Mouse (Mus musculus) left cerebral cortex, postnatal 14 days (tissue): ENCODE measurements at regions not wholly inside any gene's neighbourhood (a gene's known extent, or its start where the extent isn't known, plus 50 kb on each side); places are given as distances from the start of the nearest gene placed in this dataset.

ENCODE experiments used
- DNase-seq, 2 experiments: peaks; one replicate each; pipeline ENCODE4 v3.0.0; 2021 to 2022; ENCODE audit warnings: low spot score in 2 of 2, mixed read lengths in 1 of 2
- intact Hi-C: fragments of 180-260 bp; cut with DNase I; formaldehyde crosslinking; loops from one replicate; pipeline ENCODE4 v1.15.1; 2025

DNA sequence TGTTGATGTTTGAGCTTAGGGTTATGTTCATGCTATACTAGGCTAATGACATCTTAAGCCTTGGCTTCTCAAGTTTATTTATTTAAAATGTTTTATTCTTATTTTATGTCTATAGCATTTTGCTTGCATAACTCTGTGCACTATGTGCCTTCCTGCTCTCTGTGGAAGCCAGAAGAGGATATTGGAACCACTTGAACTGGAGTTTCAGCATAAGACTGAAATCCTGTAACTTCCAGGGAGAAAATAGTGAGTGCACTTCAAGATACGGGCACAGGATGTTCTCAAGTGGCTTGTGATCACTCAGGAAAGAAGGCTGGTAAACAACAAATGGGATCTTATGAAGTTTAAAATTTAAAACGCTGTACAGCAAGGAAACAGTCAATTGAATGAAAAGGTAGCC is 257.0 kb upstream of the Gm10131 start:
- no peak for DNase-seq
- intact Hi-C loops, result no loop called here

- intact Hi-C loops, result no loop called here
- DNase-seq, result no peak
These were observed 253.0 kb upstream of the Gm10131 start for GRCm38 (mm10) chr8:34364446-34365035.

DNA sequence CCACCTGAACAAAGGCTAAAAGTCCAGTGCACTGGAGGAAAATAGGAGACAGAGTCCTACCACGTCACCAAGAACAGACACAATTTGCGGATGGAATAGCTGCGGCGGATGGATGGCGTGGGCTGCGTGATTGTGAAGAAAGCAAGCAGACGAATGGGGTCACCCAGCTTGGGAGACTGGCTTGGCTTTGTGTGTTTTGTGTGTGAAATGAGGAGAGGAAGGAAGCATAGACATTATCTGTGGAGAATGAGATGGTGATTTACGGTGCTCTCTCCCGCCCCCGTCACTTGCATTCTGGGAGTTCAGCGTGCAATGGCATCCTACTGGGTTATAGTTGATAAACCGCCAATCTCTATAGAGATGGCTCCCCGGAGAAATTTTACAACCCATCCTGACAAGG is 252.1 kb upstream of the Gm10131 start:
- DNase-seq, result no peak
- intact Hi-C loops, result no loop called here

DNA sequence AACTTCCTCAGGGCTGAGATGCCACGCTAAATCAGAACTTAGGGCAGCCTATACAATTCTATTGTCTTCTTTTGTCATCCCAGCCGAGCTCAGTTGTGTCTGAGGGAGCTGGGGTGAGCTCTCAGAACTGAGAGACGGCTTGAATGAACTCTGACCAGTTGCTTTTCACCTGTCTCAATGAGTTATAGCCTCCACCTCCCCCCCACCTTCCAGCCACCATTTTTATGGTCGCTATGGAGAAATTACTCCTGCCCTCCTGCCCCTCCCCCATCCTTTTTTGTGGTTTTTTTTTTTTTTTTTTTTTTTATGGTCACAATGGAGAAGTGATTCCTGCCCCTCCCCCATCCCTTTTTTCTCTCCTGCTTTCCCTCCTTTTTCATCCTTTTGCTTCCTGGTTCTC is 251.6 kb upstream of the Gm10131 start:
- intact Hi-C loops, result no loop called here
- no peak for DNase-seq

- DNase-seq, result no peak
- intact Hi-C loops, result no loop called here
These were observed 249.8 kb upstream of the Gm10131 start for GRCm38 (mm10) chr8:34361377-34361776.

DNA sequence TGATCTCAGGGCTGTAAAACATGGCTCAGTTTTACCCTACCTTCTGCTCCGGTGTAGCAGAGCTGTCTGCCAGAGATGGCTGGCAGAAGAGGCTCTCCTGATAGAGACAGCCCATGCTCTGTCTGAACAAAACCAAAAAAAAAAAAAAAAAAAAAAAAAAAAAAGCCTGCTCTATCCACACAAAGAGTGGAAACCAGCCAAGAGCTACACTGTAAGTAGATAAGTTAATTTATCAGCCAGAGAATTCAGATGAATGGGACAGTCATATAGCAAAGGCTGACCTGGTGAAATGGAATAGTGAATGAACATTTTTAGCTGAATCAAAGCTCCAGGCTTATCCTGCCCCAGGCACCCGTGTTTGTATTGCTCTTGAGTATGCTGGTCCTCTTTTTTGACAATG is 248.2 kb upstream of the Gm10131 start:
- DNase-seq, result no peak
- intact Hi-C loops, result no loop called here

GRCm38 (mm10) chr8:34355059-34355458 is 243.5 kb upstream of the Gm10131 start:
- no peak for DNase-seq
- intact Hi-C loops, result no loop called here

- intact Hi-C loops, result no loop called here
- no peak for DNase-seq
These were observed 241.8 kb upstream of the Gm10131 start for GRCm38 (mm10) chr8:34353140-34353855.

- intact Hi-C loops, result loop anchor here (5.0 kb wide), 1 partner anchor 57 kb away; no protein-coding TSS in a partner anchor
- peak; percentile 64 to 72 for DNase-seq
These were observed 223.3 kb upstream of the Gm10131 start for GRCm38 (mm10) chr8:34334851-34335250.

DNA sequence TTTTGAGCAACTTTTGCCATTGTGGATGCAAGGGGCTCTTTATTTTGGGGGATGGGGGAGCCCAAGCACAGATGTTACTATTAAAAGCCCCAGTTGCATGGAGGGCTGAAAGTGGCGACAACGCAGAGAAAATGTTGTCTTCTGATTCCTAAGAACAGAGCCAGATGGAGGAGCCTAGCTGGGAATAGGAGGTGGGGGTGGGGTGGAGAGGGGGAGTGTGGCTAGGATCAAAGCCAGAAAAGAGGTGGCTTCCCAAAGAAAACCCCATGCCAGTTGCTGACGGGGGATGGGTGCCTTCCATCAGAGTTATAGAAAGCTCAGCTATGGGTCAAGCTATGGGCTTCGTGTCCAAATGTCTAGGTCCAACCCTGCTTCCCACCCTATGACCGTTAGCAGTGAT is 220.1 kb upstream of the Gm10131 start:
- no peak for DNase-seq
- intact Hi-C loops, result loop anchor here (5.0 kb wide), 1 partner anchor 61 kb away; no protein-coding TSS in a partner anchor

GRCm38 (mm10) chr8:34326614-34326965 is 215.1 kb upstream of the Gm10131 start:
- intact Hi-C loops, result no loop called here
- DNase-seq, result no peak

DNA sequence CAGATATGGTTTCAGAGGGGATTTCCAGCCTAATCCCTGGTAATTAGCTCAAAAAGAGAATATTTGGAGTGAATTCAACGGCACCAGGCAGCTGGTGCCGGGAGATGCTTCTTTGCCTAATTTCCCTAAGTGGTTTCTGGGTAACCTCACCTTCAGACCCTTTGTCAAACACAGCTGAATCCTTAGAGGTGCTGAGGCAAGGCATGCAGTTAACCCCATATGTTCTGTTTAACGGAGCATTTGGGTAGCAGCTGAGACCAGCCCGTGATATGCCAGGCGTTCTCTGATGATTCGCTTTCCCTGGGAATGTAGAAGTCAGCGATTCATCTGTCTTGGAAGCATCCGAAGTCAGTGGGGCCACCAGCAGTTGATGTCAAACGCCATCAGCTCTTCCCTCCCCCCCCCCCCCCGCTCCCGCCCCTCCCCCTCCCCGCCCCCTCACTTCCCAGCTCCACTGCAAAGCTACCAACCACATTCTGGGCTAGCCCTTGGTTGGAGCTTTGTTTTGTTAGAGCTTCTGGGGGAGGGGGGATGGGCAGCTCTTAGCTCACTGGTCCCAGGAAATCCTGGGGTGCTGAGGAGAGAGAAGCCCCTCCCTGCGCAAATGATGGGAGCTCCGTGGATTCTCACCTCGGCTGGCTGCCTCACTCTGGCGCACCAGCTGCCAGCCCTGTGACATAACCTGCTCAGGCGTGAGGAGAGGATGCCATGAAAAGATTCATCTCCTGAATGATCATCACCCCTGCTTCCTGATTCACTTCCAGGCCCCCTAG is 214.5 kb upstream of the Gm10131 start:
- peak; percentile 43 to 60 for DNase-seq
- intact Hi-C loops, result no loop called here

GRCm38 (mm10) chr8:34320158-34320587 is 208.6 kb upstream of the Gm10131 start:
- DNase-seq, result peak; percentile 86 to 90
- intact Hi-C loops, result no loop called here

DNA sequence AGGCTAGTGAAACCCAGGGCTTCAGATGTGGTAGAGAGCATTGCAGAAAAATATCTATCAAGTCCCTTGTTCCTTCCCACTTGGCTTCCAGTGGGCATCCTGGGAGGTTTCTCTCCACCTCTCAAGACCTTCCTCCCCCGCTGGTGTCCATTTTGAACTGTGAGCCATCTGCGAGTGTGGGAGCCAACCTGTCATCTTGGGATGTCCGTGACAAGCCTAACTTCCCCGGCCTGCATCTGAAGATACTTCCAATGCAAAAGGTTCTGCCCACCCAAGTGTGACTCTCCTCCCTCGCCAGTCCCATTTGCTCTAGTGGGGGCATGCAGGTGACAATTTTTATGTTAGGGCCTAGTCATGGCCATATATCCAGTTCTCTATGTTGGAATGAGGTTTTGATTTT is 208.2 kb upstream of the Gm10131 start:
- DNase-seq, result no peak

DNA sequence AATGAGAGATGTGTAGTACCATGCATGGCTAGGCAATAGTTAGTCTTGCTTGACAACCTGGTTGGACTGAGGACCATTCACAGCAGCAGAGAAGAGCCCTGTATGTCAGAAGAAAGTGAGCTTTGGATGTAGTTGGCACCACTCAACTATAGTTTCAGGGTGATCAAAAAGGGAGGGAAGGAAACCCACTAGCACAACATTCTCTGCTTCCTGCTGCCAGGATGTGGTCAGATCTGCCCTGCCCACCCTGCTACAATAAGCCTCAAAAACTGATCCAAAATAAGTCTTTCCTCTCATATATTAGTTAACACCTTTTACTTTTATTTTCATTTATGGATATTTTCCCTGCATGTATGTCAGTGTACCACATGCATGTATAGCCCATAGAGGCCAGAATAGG is 203.7 kb upstream of the Gm10131 start:
- intact Hi-C loops, result no loop called here
- DNase-seq, result no peak

More for the DNA sequence above, 208.2 kb upstream of the Gm10131 start:
- intact Hi-C loops, result no loop called here

GRCm38 (mm10) chr8:34305542-34306485 is 194.3 kb upstream of the Gm10131 start:
- no peak for DNase-seq
- intact Hi-C loops, result no loop called here

GRCm38 (mm10) chr8:34303815-34304214 is 192.3 kb upstream of the Gm10131 start:
- no peak for DNase-seq
- intact Hi-C loops, result no loop called here

DNA sequence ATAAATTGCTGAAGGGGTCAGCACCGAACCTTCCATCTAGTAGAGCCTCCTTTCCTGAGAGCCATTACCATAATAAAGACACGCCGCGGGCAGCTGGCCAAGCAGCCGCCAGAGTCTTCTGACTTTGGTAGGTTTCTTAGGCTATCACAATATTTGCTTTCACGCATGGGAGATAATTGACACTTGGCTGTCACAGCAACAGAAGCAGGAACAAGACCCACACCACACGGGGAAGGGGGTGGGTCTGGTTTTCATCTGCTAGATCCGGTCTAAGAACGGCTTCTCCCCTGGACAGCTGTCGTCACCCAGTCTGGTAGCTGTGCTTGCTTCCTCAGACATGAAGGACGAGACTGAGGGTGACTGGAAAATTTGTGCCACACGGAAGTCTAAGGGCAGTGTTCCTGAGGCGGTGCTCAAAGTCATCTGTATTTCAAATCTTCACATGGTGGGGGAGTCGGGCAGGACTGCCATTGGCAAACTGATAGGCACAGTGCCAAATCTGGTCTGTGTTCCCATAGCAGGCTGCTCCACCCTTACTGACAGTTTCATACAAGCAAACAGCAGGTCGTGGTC is 188.9 kb upstream of the Gm10131 start:
- no peak for DNase-seq
- intact Hi-C loops, result no loop called here

DNA sequence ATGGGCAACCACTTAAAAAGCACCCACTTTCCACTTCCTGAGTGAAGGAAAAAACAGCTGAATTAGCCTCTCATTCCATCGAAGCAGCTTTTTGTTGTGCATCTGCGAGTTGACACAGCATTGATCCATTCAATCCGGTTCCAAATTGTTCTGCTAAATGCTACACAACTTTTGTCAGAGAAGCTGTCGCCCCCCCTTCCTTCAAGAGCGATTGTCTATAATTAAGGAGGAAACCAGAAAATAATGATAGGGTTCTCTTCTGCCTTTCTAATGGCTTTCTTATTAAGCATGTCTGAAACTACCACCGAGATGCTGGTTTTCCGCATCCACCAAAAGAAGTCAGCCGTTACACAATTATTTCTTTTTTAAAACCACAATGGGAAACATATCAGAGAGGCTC is 183.2 kb upstream of the Gm10131 start:
- intact Hi-C loops, result no loop called here
- no peak for DNase-seq
